Mouse (Mus musculus): Measurements from ENCODE around the gene Tln2. TPM values are rescaled to one million over a fixed set of nuclear protein-coding genes. Genes with fewer than 3 reads are reported as not detected.
A peak's percentile ranks its signal among the peaks of the same experiment; 100 is the strongest.

Gene Tln2
- polyA plus RNA-seq, 1 experiment from 2014 or later, result 22.6 TPM

DNA sequence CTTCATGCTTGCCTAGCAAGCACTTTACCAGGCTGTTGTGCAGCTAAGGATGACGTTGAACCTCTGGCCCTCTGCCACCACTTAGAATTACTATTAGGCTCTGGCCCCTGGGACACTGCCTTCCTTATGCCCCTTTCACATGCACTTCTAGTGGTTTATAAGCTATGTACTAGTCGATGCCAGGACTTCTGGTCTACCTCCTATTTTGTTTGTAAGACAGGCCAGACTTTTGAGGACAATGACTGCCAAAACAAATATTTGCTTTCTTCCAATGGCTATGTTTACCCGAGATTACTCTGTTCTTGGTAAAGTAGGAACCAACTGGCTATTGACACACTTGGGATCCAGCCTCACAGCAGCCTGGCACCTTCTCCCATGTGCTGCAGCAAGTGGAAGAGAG, 82.1 kb downstream of the Tln2 start:
- H3K4me1 ChIP-seq (replicated peaks; ENCODE audit: control insufficient read depth, insufficient read depth, low read length), result no peaks in the 10 kb centered on the region
- no peak overlapping the region for H3K4me3 ChIP-seq (ENCODE audit: low read depth, low read length)
- H3K4me2 ChIP-seq (replicated peaks; ENCODE audit: low read depth, low read length), result no peak overlapping the region
- no peak for ATAC-seq (ENCODE audit: low FRiP score)
- H3K9ac ChIP-seq (ENCODE audit: low read depth, low read length), result no peak overlapping the region
- no peak for DNase-seq (ENCODE audit: low spot score)
- H3K36me3 ChIP-seq (ENCODE audit: control insufficient read depth, insufficient read depth, low read length), result no peaks in the 10 kb centered on the region
- 85% methylated on average over 3 of the region's 3 CpGs for whole genome bisulfite sequencing
- H3K27me3 ChIP-seq (ENCODE audit: control insufficient read depth, insufficient read depth, low read length), result no peaks in the 10 kb centered on the region
- H3K9me3 ChIP-seq (ENCODE audit: control insufficient read depth, low read length), result no peaks in the 10 kb centered on the region
- no peak overlapping the region for H3K27ac ChIP-seq (ENCODE audit: low read depth, low read length)

DNA sequence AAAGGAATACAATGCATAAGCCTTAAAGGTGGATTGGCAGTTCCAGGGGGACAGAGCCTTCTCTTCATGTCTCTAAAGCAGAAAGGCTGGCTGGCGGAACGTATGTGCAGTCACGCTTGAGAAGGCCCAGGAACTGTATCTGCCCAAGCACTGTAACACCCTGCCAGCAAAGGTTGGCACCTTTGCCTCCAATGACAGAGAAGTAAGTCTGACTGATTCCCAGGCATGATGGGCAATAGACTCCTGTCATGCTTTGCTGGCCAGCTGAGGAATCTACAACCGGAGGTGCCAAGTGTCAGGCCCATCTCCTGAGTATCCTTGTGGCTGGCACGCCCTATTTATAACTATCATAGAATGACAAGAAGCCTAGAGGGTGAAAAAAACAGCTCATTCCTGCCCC, 83.3 kb downstream of the Tln2 start:
- 93% methylated on average over 5 of the region's 5 CpGs for WGBS
- Histone ChIP-seq H3K27me3 (ENCODE audit: control insufficient read depth, insufficient read depth, low read length) (no peaks in the 10 kb centered on the region), H3K4me3 (ENCODE audit: low read depth, low read length) (no peak overlapping the region), H3K4me1 (replicated peaks; ENCODE audit: control insufficient read depth, insufficient read depth, low read length) (no peaks in the 10 kb centered on the region), H3K9me3 (ENCODE audit: control insufficient read depth, low read length) (no peaks in the 10 kb centered on the region), H3K27ac (ENCODE audit: low read depth, low read length) (no peak overlapping the region), H3K4me2 (replicated peaks; ENCODE audit: low read depth, low read length) (no peak overlapping the region), H3K36me3 (ENCODE audit: control insufficient read depth, insufficient read depth, low read length) (no peaks in the 10 kb centered on the region), H3K9ac (ENCODE audit: low read depth, low read length) (no peak overlapping the region)
- ATAC-seq (ENCODE audit: low FRiP score), result no peak
- DNase-seq (ENCODE audit: low spot score), result no peak

DNA sequence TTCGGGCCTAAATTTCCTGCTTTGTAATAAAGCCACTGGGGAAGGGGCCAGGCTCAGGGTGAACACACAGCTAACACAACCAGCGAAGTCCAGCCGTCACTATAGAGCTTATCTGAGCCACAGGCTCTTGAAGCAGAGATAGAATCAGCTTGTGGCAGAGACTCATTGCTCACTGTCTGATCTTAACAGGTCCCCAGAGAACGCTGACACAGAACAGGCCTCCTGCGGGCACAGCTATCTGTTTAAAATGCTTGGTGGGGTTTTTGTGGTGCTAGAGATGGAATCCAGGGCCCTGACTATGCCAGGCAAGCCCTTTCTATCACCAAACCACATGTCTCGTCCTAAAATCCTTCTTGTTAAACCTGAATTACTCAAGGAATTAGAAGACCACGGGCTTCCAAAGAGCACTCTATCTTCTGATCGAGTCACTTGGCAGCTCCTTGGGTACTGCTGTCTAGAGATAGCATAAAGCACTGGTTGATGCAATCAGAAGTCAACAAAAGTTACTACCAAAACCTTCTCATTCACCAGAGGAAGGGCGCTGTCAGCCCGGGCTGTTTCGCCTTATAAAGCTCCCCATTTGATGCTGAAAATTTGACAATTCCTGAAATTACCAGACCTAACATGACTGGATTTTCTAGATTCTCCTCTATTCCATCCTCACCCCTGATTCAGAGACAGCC, 95.9 kb downstream of the Tln2 start:
- Histone ChIP-seq H3K4me3 (ENCODE audit: low read depth, low read length) (no peak overlapping the region), H3K4me1 (replicated peaks; ENCODE audit: control insufficient read depth, insufficient read depth, low read length) (no peaks in the 10 kb centered on the region), H3K9me3 (ENCODE audit: control insufficient read depth, low read length) (no peaks in the 10 kb centered on the region), H3K36me3 (ENCODE audit: control insufficient read depth, insufficient read depth, low read length) (no peaks in the 10 kb centered on the region), H3K27me3 (ENCODE audit: control insufficient read depth, insufficient read depth, low read length) (no peaks in the 10 kb centered on the region), H3K9ac (ENCODE audit: low read depth, low read length) (no peak overlapping the region), H3K4me2 (replicated peaks; ENCODE audit: low read depth, low read length) (no peak overlapping the region), H3K27ac (ENCODE audit: low read depth, low read length) (no peak overlapping the region)
- no peak for ATAC-seq (ENCODE audit: low FRiP score)
- peak; percentile 33 for DNase-seq (ENCODE audit: low spot score)
- whole genome bisulfite sequencing, result 76% methylated on average over 11 of the region's 11 CpGs

DNA sequence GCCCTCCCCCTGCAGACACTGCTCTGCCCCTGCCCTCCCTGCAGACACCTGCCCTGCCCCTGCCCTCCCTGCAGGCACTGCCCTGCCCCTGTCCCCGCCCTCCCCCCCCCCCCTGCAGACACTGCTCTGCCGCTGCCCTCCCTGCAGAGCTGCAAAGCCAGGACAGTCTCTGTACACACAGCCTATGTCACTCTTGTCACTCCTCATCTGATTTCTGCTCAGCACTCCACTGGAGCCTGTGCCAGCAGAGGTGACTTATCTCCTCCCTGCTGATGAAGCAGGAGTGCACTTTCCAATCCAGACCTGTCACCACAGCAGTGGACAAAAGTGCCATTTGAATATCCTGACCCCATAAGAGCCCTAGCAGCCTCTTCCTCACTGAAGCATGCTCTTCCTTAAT, 118.0 kb downstream of the Tln2 start:
- Histone ChIP-seq H3K36me3 (ENCODE audit: control insufficient read depth, insufficient read depth, low read length) (no peaks in the 10 kb centered on the region), H3K4me3 (ENCODE audit: low read depth, low read length) (no peak overlapping the region), H3K27me3 (ENCODE audit: control insufficient read depth, insufficient read depth, low read length) (no peaks in the 10 kb centered on the region), H3K4me2 (replicated peaks; ENCODE audit: low read depth, low read length) (no peak overlapping the region), H3K27ac (ENCODE audit: low read depth, low read length) (no peak overlapping the region), H3K9me3 (ENCODE audit: control insufficient read depth, low read length) (no peaks in the 10 kb centered on the region), H3K9ac (ENCODE audit: low read depth, low read length) (no peak overlapping the region), H3K4me1 (replicated peaks; ENCODE audit: control insufficient read depth, insufficient read depth, low read length) (peaks cover 4% of the 10 kb centered on the region; the same call in 1 of the 2 replicates)
- DNase-seq (ENCODE audit: low spot score), result no peak
- 20% methylated on average over 2 of the region's 2 CpGs for WGBS
- no peak for ATAC-seq (ENCODE audit: low FRiP score)

DNA sequence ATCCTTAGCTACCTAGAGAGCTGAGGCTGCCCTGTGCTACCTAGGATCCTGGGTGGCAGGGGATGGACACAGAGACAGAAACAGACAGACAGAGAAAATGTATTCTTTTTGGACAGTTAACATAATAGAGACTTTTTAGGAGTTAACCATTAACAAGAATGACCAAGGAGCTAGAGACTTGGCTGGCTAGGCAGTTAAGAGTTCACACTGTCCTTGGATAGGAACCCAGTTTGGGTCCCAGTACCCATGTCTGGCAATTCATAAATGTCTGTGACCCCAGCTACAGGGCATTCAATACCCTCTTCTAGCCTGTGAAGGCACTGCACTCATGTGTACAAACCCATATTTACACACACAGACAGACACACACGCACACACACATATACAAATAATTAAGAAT, 122.0 kb downstream of the Tln2 start:
- no peaks in the 10 kb centered on the region for H3K36me3 ChIP-seq (ENCODE audit: control insufficient read depth, insufficient read depth, low read length)
- WGBS, result 92% methylated on average over 1 of the region's 1 CpGs
- no peak for ATAC-seq (ENCODE audit: low FRiP score)

DNA sequence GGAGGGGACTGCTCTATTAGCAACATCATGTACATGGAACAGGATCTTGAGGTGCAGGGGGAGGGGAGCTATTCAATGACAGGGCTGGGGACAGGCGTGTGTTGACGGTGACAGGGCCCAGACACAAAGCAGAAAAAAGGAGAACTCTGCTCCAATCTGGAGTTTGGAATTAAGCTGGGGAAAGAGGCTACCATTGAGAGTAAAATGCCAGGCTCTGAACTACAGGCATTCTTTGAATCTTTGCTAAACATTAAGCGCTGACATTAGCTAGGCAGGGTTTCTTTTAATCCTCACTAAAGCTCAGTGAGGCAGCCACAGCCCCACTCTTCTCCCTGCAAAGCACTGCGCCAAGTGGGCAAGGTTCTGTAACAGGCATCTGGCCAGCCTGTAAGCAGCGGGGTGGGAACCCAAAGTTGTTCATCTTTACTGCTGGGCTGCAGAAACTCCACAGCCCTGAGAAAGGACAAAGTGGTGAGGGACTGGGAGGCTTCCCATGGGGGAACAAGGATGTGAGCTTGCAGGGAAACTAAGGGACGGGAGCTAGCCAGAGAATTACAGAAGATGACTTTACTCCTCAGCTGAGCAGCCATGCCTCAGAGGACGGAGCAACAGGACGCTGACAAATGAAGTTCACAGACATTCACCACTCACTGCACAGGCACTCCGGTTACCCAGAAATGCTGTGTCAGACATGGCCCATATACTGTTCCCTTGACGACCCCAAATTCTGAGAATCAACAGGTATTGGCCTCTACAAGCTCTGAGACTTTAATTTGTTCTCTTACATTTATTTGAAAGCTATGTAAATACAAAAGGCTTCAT, 124.0 kb downstream of the Tln2 start:
- Histone ChIP-seq H3K27me3 (ENCODE audit: control insufficient read depth, insufficient read depth, low read length) (no peaks in the 10 kb centered on the region), H3K9me3 (ENCODE audit: control insufficient read depth, low read length) (no peaks in the 10 kb centered on the region), H3K4me3 (ENCODE audit: low read depth, low read length) (no peak overlapping the region), H3K9ac (ENCODE audit: low read depth, low read length) (no peak overlapping the region), H3K4me2 (replicated peaks; ENCODE audit: low read depth, low read length) (no peak overlapping the region), H3K4me1 (replicated peaks; ENCODE audit: control insufficient read depth, insufficient read depth, low read length) (no peaks in the 10 kb centered on the region), H3K27ac (ENCODE audit: low read depth, low read length) (no peak overlapping the region), H3K36me3 (ENCODE audit: control insufficient read depth, insufficient read depth, low read length) (no peaks in the 10 kb centered on the region)
- 46% methylated on average over 10 of the region's 10 CpGs for WGBS
- DNase-seq (ENCODE audit: low spot score) (no peak), ATAC-seq (ENCODE audit: low FRiP score) (no peak)

More for the DNA sequence above, 122.0 kb downstream of the Tln2 start:
- H3K27ac ChIP-seq (ENCODE audit: low read depth, low read length), result no peak overlapping the region
- H3K4me3 ChIP-seq (ENCODE audit: low read depth, low read length), result no peak overlapping the region
- H3K9ac ChIP-seq (ENCODE audit: low read depth, low read length), result no peak overlapping the region
- peaks cover 4% of the 10 kb centered on the region; the same call in 1 of the 2 replicates for H3K4me1 ChIP-seq (replicated peaks; ENCODE audit: control insufficient read depth, insufficient read depth, low read length)
- H3K27me3 ChIP-seq (ENCODE audit: control insufficient read depth, insufficient read depth, low read length), result no peaks in the 10 kb centered on the region
- no peak overlapping the region for H3K4me2 ChIP-seq (replicated peaks; ENCODE audit: low read depth, low read length)
- H3K9me3 ChIP-seq (ENCODE audit: control insufficient read depth, low read length), result no peaks in the 10 kb centered on the region
- no peak for DNase-seq (ENCODE audit: low spot score)

DNA sequence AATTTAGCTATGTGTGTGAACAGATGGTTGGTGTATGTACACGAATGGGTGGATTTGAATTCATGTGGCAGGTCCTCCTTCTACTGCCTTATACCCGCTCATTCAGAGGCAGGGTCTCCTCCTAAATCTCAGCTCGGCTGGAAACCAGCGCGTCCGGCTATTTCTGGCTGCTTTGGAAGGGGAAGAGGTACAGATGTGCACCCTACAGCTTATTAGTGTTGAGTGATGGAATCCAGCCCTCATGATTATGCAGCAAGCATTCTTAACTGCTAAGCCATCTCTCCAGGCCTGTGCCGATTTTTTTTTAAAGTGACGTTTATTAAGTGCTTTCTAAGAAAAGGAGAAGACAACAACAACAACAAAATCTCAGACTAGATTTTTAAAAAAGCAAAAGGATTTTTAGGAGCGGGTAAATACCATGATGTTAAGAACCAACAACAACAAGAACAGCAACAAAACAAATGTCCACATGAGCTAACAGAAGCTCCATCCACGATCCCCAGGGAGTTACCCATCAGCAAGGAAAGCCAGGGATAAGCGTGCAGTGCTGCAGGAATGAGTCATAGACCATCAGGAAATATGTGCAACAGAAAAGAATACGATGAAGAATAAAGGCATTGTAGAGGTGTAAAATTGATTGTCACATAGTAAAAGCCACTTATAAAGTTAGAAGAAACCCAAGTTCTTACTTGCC, 130.2 kb downstream of the Tln2 start:
- Histone ChIP-seq H3K27me3 (ENCODE audit: control insufficient read depth, insufficient read depth, low read length) (no peaks in the 10 kb centered on the region), H3K9ac (ENCODE audit: low read depth, low read length) (no peak overlapping the region), H3K4me1 (replicated peaks; ENCODE audit: control insufficient read depth, insufficient read depth, low read length) (no peaks in the 10 kb centered on the region), H3K4me3 (ENCODE audit: low read depth, low read length) (no peak overlapping the region), H3K27ac (ENCODE audit: low read depth, low read length) (no peak overlapping the region), H3K36me3 (ENCODE audit: control insufficient read depth, insufficient read depth, low read length) (no peaks in the 10 kb centered on the region), H3K9me3 (ENCODE audit: control insufficient read depth, low read length) (no peaks in the 10 kb centered on the region), H3K4me2 (replicated peaks; ENCODE audit: low read depth, low read length) (no peak overlapping the region)
- 79% methylated on average over 12 of the region's 12 CpGs for WGBS
- DNase-seq (ENCODE audit: low spot score) (no peak), ATAC-seq (ENCODE audit: low FRiP score) (no peak)

DNA sequence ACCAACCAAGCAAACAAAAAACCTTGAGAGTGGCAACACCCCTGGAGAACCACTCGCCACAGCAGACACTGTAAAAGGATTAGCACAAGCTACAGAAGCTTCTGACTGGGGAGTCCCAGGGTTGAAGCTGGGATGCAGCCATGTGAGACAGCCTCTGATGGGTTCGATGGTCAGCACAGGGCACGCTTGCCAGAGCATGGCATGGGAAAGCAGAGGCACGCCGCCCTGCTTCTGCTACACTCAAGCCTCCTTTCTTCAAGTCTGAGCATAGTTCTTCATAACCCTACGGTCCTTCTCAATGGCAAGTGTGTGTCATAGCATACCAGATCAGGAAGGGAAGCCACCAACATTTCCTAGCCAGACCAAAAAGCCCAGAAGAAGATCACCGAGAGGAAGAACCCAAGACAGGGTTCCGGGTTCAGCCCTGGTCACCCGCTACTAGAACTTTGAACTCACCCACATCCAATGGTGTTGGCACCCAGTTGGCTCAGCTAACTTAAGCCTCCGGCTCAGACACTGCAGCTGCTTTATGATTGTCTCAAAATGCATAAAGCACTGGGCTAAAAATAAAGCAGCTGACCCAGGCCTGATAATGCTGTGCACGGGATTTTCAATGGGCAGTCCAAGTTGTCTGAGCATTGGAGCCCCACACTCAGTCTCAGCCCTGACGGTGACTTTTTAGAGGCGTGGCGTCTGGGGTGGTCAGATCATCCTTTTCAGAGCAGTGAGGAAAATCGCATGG, 131.0 kb downstream of the Tln2 start:
- H3K9ac ChIP-seq (ENCODE audit: low read depth, low read length), result no peak overlapping the region
- ATAC-seq (ENCODE audit: low FRiP score), result no peak
- DNase-seq (ENCODE audit: low spot score), result no peak
- no peaks in the 10 kb centered on the region for H3K27me3 ChIP-seq (ENCODE audit: control insufficient read depth, insufficient read depth, low read length)
- H3K4me3 ChIP-seq (ENCODE audit: low read depth, low read length), result no peak overlapping the region
- WGBS, result 85% methylated on average over 15 of the region's 15 CpGs
- H3K9me3 ChIP-seq (ENCODE audit: control insufficient read depth, low read length), result no peaks in the 10 kb centered on the region
- no peaks in the 10 kb centered on the region for H3K4me1 ChIP-seq (replicated peaks; ENCODE audit: control insufficient read depth, insufficient read depth, low read length)
- H3K27ac ChIP-seq (ENCODE audit: low read depth, low read length), result no peak overlapping the region
- no peak overlapping the region for H3K4me2 ChIP-seq (replicated peaks; ENCODE audit: low read depth, low read length)
- no peaks in the 10 kb centered on the region for H3K36me3 ChIP-seq (ENCODE audit: control insufficient read depth, insufficient read depth, low read length)
